Mouse (Mus musculus) kidney, postnatal 4 days (tissue): Measurements from ENCODE around the gene Fignl1.

Source experiments
- DNase-seq, 2 experiments: peaks; one replicate each; pipeline ENCODE4 v3.0.0; 2021; ENCODE audit warnings: mixed read lengths in 2 of 2

The Fignl1 gene

GRCm38 (mm10) chr11:11758883-11759282 is 49.9 kb downstream of the Fignl1 start:
- DNase-seq = no peak

- DNase-seq = no peak
These were observed 50.6 kb downstream of the Fignl1 start for GRCm38 (mm10) chr11:11758121-11758520.

DNA sequence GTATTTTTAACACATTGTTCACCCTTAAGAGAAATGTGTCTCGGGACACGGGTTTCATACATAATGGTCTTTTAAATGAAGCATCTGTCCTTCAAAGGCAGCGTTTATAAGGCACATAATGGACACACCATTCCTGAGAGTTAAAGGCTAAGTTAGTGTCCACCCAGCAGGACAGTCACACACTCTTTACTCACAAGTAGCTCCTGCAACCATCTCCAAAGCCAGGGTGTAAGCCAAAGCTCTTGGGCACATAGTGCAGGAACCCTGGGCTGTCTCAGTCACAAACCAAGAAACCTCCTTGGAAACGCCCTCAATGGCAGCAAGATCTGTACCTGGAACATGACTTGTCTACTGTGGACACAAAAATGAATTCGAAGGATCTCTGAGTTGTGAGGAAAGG is 55.9 kb downstream of the Fignl1 start:
- no peak for DNase-seq

GRCm38 (mm10) chr11:11751091-11751490 is 57.7 kb downstream of the Fignl1 start:
- no peak for DNase-seq

DNA sequence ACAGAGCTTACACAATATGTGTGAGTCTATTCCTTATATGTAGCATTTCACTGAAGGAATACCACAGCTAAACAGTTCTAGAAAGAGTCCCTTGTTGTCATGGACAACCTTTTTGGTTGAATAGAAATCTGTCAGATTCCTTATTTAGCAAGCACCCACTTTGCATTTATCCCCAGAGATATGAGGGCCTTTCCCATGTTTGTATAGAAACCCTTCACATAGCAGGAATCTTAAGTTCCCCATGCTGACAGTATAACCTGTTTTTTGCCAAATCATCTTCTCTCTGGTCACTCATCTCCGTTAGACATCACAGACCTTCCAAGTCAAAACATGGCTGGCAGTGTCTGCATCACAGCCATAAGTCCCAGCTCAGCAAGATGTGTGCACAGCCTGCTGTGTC is 64.5 kb downstream of the Fignl1 start:
- no peak for DNase-seq

- peak; percentile 42 to 54 for DNase-seq
These were observed 66.1 kb downstream of the Fignl1 start for GRCm38 (mm10) chr11:11742626-11743025.

DNA sequence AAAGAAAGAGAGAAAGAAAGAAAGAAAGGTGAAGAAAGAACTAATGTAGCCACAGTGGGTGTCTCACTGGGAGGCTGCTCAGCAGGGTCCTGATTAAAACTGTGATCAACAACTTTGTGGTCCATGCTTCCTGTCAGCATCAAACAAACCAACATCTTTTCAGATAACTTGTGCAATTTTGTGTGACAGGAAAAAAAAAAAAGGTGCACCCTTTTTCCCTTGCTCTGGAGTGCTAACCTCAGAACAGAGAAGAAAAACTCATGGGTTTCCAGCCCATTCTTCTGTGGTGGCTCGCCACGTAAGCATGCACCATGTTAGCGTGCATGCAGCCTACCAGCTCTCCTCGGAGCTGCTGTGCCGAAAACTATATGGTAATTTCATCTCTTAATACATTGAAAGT is 67.2 kb downstream of the Fignl1 start:
- no peak for DNase-seq

DNA sequence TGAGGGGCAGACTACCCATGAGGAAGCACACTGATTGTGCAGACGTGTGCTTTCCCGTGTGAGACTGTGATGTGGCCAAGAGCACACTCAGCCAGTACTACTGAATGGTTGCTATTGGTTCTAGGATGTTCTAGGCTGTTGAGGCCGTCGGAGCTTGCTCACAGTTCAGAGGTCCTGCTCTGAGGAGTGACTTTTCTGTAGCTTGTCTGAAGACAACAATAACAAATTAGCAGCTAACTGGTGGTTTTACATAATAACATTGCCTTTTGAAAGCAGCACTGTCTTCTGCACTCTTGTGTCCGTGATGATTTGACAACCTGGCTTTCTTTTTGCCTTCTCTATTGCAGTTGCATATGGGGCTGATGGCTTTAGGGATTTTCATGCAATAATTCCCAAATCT is 68.2 kb downstream of the Fignl1 start:
- no peak for DNase-seq

DNA sequence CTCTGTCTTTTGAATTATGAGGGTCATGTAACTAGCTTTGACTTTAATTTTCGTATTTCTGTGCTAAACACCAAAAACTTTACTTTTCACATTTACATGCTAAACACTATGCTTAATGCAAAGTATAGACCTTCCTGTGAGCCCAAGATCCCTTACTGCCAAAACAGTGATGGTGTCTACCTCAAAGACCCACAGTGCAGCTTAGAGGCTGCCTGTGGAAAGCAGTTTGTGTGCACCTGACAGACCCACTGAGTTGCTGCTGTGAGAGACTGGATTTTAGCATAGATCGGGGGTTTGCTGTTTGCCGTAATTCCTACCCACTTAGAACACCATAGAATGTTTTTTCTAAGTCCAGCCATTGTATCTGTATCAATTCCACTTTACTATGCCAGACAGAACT is 69.7 kb downstream of the Fignl1 start:
- no peak for DNase-seq

DNA sequence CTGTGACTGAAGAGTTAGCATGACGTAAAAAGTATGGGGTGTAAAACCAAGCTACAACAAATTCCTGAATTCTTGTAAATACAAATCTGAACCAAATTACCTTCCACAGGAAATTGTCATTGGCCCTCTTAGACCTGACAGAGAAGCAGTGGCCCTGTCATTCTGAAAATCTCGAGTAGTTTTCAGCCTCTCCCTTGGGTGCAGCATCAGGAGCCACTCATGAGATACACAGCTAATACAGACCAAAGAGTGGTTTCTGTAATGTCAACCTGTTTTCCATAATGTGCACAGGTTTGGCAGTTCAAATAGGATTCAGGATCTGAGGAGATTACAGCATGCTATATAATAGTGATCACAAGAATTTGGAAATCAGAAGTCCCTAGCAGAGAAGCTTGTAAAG is 71.2 kb downstream of the Fignl1 start:
- DNase-seq = no peak
